Mouse (Mus musculus) retina, adult 2 months (tissue): ENCODE measurements around the gene Gfod1.

Experiments
- DNase-seq: peaks from one replicate; pipeline ENCODE4 v3.0.0-alpha.2; 2012; ENCODE audit warnings: low read depth, low spot score

Gfod1 gene

DNA sequence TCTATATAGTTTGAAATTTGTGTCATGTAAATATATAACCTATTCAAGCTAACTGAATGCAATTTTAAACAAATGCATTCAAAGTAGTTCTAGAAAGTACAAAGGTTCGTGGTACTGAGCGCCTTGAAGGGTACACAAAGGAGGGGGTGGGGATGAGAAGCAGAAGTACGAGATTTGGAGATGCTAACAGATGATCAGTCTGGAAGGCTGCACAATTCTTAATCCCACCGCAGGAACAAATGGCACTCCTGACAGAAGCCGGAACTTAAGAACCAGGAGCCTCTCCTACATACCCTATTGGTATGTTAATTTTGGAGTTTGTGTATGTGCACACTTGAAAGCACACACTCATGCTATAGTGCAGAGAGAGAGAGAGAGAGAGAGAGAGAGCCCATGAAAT lies 4.8 kb downstream of the Gfod1 start:
- no peak for DNase-seq

DNA sequence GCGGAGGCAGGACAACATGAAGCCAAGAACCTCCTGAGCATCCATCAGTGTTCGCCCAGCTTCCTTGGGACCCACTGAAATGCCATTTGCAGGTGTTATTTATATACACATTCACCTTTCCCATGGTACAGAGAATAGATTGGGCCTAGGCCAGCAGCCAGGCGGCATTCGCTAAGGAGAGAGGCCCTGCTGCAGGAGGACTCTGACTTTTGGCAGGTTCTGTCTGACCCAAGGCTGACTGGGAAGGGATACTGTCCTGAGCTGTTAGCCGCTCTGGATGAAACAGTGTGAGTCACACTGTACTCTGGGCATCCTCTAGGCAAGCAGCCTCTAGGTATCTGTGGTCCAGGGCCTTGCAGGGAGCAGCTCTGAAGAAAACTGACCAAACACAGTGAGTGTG lies 6.4 kb downstream of the Gfod1 start:
- DNase-seq = no peak

DNA sequence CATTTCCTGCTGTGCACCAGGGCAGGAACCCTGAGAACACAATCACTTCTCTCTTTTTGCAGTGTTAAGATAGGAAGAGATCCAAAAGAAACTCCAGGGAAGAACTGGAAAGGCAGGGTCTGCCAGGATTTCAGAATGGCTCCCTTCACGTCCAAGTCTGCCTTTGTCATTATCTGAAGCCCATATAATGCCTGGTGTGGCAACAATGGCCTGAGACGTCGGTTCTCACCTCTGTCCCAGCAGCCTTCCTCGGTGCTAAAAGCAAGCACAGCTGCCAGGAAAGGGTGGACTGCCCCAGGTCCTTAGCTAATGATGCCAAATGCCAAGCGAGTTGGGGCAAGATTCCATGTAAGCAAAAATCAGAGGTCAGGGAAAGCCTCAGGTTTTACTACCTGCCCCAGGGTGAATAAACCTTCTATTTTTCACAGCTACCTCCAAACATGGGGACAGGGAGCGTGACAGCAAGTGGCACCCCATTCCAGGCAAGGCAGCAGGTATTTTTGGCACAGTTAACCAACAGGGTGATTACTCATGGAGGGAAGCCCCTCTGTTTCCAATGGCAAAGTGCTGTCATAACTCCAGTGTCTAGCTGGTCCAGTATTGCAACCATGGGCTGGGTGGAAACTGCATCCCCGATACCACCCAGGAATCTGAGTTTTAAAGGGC lies 7.7 kb downstream of the Gfod1 start:
- no peak for DNase-seq

DNA sequence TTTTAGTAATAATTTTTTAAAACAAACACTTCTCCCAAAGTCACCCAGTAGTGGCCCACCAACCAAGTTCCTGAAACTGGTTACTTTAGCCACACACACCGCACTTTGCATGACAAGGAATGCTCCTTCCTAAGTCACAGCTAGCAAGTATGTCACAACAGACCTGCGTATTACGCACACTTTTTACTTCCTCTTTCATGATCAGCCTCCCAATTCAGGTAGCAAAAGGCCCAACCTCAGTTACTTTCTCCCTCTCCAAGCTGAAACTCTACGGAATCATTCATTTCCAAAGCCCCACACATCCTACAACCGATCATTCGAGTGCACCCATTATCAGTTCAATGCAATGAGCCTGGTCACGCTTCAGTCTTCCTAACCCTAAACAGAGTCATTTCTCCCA lies 8.3 kb downstream of the Gfod1 start:
- DNase-seq = no peak

DNA sequence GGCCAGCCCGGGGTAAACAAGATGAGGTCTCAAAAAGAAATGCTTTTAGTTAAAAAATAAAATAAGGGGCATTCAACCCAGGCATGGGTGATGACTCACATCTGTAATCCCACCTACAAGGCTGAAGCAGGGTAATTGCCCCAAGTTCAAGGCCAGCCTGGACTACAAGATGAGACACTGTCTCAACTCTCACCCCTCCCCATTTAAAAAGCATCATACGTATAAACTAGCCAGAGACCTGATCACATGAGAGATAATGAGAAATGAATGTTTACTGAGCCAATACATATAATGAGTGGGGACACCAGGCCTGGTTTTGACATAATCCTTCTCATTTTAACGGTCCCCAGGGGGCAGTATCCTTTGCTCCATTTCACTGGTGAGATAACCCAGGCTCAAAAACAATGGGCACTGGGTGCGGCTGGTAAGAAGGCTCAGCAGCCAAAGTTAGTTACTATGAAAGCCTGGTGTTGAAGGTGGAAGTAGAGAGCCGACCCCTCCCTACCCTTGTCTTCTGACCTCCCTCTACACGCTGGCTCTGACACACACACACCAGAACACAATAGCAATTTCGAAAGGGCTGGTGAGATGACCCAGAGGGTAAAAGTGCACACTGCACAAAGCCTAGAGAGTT lies 8.9 kb downstream of the Gfod1 start:
- no peak for DNase-seq

DNA sequence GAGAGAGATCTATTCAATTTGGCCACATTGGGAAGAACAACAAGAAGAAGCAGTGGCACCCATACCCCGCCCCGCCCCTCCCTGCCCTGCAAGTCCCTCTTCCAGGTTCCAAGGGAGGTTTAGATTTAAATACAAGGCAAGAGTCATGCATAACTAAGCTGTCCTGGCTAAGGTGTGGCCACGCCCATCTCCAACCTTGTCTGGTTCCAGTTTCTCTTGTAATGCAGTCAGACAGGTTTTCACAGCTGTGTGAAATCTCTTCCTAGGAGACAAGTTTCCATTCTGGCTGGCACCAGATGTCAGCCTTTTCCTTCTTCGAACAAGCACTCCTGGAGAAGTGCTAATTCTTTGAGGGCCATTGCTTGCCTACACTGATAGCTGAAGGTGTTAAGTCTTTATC lies 11.1 kb downstream of the Gfod1 start:
- DNase-seq = no peak

DNA sequence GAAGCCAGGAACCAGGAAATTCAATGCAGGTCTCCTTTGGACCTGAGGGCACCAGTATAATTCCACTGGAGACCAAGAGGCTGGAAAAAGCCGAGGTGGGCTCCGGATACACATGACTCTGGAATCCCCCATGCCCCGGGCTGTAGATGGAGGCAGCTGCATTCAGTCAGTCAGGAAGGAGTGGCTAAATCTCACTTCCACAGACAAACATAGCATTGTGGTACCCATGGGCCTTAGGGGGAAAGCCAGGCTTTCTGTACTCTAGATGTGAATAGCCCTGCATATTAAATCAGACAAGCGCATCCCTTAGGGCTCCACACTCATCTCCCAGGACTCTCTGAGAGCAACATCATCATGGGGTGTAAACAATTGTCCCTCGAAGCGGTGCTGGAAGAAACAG lies 14.9 kb downstream of the Gfod1 start:
- DNase-seq = no peak

DNA sequence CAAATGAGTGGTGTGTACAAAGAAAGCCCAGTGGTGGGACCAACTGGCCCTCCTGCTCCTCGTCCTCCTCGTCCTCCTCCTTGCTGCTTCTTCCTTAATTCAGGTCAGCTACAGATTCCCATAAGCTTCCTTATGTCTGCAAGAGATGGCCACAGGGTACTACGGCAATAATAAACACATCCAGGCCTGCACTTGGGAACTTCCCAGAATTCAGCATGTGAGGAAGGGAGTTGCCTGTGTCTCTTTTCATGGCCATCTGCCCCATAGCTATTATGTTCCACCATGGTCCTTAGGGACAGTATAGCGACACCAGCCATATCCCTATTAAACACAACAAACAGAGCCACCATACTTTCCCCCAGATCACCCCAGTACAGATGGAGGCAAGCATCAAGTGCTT lies 15.5 kb downstream of the Gfod1 start:
- DNase-seq = no peak

DNA sequence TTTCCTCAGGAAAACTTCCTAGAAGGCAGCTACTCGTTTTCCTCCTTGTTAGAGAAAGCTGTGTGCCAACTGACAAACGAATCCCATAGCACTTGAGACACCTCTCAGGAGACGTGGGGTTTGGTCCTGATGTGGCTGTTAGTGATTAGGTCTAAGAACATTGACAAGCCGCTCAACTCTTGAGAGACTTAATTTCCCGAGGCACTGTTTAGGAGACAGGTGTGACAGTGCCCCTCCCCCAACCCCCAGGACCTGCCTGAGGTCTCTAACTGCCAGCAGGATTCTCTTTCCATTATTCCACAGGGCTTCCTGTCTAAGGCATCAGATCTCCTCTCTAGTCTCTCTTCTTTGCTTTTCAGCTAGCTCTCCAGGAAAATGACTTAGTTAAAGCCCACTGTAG lies 15.9 kb downstream of the Gfod1 start:
- DNase-seq = no peak

DNA sequence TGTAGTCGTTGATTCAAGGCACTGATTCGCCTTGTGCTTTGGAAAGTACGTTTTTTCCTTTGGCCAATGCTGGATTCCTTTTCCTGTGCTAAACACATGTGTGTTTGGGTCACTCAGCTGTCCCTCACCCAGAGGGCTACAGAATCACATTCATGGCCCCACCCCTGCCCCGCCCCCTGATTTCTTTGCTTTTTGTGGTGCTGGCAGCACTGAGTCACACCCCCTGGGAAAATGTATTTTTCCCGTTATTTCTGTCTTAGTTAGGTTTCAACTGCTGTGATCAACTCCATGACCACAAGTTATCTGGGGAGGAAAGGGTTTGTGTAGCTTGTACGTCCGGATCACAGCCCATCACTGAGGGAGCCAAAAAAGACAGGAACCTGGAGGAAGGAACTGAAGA lies 17.1 kb downstream of the Gfod1 start:
- no peak for DNase-seq

DNA sequence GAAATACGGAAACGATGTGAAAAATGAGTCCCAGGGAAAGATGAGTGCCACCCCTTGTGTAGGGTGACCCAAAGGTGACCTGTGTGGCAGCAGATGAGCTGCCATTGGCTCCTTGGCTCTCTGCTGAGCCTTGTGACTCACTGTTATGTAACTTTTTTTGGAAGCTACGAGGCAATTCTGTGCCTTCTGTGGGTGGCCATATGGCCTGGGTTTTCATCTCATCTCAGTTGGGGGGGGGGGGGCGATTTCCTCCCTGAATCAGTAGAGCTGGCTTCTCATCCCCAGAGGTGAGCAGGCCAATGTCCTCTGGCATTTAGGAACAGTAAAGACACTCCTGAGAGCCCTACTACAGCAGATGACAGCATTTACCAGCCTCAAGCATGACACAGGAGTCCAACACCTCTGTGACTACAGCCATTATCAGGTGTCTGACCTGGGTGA lies 19.2 kb downstream of the Gfod1 start:
- DNase-seq = peak; percentile 34

DNA sequence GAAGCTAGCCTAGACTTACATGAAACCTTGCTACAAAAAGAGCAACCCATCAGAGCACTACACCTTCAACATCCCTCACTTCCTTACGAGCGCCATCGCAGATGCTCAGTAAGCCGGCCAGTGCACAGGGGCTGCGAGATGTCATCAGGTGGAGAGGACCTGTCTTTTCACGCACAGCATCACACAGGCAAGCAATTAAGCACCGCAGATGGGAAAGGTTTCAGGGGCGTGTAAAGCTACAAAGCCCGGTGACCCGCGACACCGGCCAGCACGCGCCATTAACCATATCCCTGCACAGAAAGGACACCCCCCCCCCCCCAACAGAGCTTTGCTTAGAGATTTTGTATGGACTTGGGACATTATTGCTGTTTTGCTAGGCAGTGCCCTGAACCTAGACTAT lies 30.1 kb downstream of the Gfod1 start:
- DNase-seq = no peak

DNA sequence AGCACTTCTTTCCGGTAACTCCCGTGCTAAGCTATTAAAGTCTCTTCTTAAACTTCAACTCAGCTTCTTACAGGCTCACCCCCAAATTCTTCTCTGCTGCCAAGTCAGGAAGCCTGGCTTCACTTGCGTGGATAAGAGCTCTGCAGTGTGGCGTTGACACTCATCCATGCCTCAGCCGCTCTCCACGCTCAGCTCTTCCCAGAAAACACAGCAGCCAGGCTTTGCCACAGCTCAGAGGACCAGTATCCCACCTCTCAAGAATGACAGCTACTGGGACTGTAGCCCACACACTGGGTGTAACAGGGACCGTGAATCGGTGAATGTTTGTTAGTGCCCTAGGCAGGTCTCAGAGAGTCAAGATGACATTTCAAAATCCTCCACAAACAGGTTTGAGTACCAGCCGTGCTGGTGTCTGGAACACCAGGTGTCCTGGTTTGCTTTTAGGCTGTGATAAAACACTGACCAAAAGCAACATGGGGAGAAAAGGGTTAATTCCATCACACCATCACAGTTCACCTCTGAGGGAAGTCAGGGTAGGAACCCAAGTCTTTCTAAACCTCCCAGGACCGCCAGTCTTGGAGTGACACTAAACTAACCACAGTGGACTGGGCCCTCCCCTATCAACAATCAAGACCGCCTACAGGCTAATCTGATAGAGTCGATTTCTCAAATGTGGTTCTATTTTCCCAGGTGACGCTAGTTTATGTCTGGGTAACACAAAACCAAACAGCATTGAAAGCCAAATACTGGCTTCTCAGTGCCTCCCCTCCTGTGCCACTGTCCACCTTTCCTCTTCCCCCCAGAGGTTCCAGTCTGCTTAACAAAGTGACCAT lies 31.5 kb downstream of the Gfod1 start:
- DNase-seq = no peak

DNA sequence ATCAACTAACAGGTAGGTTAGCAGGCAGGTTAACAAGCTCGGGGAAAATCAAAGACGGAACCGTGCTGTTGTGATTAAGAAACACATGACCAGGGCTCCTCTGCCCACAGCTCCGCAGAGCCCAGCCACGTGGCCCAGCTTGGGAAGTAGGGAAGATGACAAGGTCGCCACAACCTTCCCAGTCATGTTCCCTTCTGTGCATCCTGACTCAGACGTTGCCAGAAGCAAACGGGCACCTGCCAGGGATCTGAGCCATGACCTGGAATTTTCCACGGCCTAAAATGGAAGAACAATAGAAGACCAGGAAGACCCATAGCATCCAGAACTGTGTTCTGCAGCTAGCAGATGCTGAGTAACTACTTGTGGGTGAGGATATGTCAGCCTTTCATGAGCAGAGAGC lies 32.5 kb downstream of the Gfod1 start:
- DNase-seq = no peak

DNA sequence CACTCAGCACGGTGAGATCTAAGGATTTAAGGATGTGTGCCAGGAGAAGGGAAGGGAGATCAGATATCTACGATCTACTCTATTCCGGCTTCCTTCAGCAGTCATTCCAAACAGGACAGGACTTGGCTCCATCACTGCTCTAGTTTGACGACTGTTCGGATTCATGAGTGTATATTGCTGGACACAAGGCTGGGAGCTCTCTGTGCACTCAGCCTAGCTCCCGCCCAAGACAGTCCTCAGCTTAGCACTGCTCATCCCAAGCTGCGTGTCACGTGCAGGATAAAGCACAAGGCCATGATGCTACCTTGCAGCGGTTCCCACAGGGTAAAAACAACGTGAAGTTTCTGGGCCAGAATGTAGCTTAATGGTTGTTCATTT lies 33.8 kb downstream of the Gfod1 start:
- no peak for DNase-seq

DNA sequence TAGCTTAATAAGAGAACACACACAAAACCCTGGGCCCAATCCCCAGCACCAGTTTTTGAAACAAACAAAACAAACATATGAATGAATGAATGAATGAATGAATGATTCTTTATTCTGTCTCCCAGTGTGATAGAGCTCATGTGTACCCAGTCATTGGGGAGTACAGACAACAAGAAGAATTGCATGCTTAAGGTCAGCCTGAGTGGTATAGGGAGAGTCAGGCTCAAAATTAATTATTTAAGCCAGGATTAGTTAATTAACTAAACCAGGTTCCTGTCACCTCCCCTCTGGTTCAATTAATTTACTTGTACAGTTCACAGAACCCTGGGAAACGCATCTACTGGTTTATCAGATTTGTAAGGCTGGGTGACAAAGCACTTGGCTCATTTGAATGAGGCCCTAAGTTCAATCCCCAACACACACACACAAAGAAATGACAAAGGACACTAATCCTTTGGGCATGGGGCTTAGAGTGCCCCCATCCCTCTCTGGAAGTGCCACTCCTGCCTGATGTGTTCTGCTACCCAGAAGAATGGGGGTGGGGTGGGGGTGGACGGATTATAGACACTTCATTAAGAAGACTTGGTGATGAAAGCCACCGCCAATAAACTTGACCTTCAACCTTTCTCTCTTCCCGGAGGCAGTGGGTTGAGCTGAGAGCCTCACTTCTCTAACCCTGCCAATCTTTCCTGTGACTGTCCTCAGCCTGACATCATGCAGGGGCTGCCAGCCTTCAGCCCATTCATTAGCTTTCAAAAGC lies 34.3 kb downstream of the Gfod1 start:
- no peak for DNase-seq

DNA sequence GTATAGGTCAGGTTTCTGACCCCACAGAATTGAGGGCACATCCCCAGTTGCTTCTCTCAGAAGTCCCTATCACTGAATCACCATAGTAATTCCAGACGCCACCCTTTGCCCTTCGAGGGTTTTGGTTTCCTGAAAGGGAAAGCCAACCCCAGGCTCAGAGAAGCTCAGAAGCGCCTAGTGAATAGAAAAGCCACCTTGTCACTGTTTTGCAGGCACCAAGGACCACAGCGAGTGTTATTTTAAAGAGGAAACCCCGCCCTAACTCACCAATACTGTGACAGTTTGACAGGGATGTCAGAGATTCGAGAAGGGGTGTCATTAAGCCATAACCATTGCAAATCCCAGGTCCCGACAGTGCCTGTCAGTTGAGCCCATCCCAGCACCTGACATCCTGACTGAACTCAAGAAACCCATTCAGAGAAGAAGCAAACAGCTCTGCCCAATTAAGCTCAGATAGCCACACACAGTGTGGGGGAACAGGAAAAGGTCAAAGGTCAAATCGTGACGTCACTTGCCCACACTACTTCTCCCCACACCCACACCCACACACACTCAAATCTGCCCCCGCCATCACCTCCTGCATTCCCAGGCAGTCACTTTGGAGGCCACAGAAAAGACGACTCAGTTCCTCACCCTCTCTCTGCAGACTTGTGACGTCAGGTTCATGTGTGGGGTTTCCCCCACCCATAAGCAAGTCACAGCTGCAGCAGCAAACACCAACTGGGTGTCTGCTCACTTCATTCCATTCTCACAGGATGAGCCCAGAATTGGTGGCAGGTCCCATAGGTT lies 35.2 kb downstream of the Gfod1 start:
- DNase-seq = no peak

DNA sequence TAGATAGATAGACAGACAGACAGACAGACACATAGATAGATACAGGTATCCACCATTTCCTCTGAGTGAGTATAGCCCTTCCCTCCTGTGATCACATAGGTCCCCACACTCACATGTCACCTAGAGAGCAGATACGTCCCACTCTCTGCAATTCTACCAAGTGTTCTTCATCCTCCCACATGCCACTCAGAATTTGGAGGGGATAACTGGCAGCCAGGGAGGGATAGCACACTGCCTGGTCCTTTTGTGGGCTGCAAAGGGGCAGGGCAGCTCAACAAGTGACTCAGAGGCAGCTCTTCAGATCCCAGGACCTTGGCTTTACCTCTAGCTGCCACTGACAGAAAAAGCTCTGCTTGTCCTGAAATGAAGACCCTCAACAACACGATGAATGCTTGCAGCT lies 36.1 kb downstream of the Gfod1 start:
- DNase-seq = no peak

DNA sequence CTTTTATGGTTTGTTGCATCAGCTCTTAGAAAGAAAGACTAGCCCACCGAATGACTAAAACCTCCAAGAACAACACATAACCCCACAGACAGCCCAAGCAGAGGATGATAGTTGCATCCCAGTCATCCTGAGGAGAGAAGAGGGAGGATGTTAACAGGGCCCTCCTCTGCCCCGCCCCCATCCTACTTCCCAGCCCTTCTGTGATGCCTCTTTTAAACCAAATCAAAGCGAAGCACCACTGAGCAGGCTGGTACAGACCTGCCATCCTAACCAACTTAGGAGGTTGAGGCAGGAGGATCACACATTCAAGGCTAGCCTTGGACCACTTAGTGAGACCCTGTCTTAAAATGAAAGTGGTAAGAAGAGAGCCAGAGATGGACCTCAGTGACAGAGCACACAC lies 36.8 kb downstream of the Gfod1 start:
- DNase-seq = no peak

DNA sequence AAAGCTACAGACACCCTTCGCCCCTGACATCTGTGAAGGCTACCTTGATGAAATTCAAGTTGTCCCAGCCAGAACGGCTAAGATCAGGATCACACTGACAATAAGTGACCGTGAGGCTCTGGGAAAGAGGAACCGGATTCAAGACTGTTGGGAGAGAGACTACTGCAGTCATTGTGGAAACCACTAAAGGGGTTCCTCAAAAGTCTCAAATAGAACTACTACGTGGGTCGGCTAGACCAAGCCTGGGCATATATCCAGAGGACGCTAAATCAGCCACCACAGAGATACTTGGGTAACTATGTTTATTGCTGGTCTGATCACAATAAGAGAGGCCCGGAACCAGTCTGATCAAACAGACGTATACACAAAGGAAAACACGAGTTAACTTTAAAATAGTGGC lies 37.6 kb downstream of the Gfod1 start:
- no peak for DNase-seq

DNA sequence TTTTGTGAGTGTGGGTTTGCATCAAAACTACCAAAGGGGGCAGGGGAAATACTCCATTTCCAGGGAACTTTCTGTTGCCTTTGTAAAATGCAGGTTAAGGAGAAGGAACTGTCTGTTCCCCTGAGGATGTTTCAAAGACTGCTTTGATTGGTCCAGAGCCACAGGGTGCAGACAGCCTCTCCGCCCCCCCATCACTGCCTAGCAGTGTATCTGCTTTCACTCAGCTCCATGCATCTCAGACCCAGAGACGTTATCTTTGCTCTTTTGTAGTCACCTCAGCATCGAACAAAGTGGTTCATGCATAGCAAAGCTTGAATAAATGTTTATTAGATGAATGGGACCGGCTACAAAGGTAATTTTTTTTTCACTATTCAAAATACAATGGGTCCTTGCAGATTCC lies 38.9 kb downstream of the Gfod1 start:
- DNase-seq = no peak
